Mouse (Mus musculus) CD4-positive naive resting alpha-beta T cell, adult 57 days (primary cell): ENCODE measurements around the gene Spryd3. TPM values are rescaled to one million over a fixed set of nuclear protein-coding genes. Genes with fewer than 3 reads are reported as not detected.

Source experiments
- total RNA-seq: library from RNA; stranded (reverse); gene quantifications from one replicate; pipeline ENCODE4 v1.2.4, GENCODE M21; 2023

The Spryd3 gene
- 30.4 TPM for total RNA-seq

DNA sequence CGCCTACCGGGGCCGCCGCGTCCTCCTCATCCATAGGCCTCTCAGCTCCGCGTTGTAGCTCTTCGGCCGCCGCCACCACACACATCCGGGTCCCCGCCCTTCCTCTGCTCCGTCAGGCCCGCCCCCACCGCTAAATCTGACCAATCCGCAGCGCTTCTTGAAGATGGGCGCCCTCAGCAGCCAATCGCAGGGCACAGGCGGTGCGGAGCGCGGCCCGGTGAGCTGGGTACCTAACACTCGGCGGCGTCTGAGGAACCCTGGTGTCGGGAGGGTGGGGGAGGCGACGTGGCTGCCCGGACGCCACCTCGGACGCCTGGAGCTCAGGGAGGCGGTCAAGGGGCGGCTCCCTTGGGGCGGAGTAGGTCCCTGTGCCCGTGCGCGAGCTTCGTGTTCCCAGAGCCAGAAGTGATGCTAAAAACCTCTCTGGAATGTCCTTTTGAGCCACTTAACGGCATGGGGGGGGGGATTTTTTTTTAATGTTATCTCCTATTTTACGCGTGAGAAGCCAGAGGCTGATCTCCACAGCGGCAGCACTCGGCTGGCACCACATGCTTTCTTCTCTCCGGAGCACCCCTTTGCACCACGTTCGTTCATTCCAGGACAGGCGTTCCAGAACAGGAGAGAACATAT, at the start of gene Spryd3:
Gene Spryd3, minus strand, starts transcription at position 106 of the 630 bp plus-strand sequence.

DNA sequence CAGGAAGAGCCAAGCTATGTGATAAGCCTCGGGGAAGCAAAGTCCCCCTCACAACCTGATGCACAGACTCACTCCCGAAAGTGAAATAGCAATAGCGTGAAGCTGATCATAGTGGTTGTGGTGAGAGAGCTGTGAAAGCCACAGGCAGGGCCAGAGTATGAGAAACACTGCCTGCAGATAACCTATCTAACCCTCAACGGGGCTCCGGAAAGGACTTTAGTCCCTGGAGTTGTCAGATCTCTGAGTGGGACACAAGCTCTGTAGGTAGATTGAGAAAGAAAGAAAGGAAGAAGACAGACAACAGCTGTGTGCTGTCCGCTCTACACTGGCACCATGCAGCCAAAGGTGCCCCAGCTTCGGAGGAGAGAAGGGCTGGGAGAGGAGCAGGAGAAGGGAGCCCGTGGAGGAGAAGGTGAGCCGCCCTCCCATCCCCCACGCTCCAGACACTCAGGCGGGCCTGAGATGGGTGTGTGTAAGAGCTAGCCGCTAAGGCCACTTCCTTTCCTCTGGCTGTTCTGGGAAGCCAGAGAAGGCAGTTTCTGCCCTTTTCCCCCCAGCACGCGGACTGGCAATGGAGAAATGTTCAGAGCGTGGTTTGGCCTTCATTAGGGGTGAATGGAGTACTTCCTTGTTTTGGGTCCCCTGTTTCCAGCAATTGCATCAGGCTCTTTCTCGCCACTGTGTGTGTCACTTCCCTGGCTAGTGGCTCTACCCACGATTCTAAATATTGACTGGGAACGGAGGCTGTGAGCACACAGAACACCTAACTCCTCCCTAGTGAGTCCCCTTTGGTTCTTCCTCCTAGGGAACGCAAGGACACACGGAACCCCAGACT, 14.5 kb upstream of the Spryd3 start, which contains the start of gene Soat2:
Gene Soat2, plus strand, starts transcription at position 226 of the 835 bp plus-strand sequence.

GRCm38 (mm10) chr15:102144274-102144711, 8.3 kb upstream of the Spryd3 start, which contains the start of gene Igfbp6:
TSS of gene Igfbp6 (plus strand) at chr15:102144362.

GRCm38 (mm10) chr15:102100161-102100981, 35.7 kb downstream of the Spryd3 start, which contains the start of gene Tns2:
TSS of gene Tns2 (plus strand) at chr15:102100413.

DNA sequence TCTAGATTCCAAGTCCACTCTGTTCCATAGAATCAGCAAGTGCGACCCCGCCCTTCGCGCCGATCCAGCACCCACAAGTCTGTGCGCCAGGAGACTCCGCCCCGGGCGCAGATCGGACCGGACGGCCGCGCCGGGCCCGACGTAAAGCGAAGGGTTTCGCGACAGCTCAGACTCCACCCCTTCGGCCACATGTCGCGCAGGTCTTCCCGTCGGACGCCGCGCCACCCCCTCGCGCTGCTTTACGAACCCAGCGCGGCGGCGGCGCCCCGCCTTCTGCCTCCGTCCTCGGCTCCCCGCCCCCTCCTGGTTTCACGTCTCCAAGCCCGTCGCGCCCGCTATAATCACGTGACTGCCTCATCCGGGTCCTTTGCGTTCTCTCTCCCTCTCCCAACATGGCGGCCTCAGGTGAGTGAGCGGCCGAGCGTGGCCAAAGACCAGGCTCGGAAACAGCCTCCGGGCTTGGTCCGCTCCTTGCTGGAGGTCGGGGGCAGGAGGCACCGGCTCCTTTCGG, 62.4 kb downstream of the Spryd3 start, which contains the start of gene Eif4b:
Gene Eif4b, plus strand, starts transcription at position 215 of the 511 bp plus-strand sequence.

Other genes starting within 250 kb of the Spryd3 start
- not detected for gene Krt76, start 243.3 kb downstream of the Spryd3 start, total RNA-seq
- not detected for gene Krt4, start 211.5 kb downstream of the Spryd3 start, total RNA-seq
- not detected for gene Krt79, start 195.9 kb downstream of the Spryd3 start, total RNA-seq
- not detected for gene Krt78, start 181.9 kb downstream of the Spryd3 start, total RNA-seq
- gene Krt8, start 131.8 kb downstream of the Spryd3 start, total RNA-seq = 1.2 TPM
- gene Krt18, start 108.1 kb downstream of the Spryd3 start, total RNA-seq = 1.6 TPM
- gene Eif4b, start 62.5 kb downstream of the Spryd3 start, total RNA-seq = 252 TPM
- gene Tns2, start 35.8 kb downstream of the Spryd3 start, total RNA-seq = 1.5 TPM
- gene Igfbp6, start 8.1 kb upstream of the Spryd3 start, total RNA-seq = 7.7 TPM
- gene Soat2, start 14.3 kb upstream of the Spryd3 start, total RNA-seq = 1.1 TPM
- gene Zfp740, start 67.0 kb upstream of the Spryd3 start, total RNA-seq = 113 TPM
- 24.6 TPM for gene Csad, start 68.5 kb upstream of the Spryd3 start, total RNA-seq
- 694 TPM for gene Itgb7, start 95.7 kb upstream of the Spryd3 start, total RNA-seq
- gene Rarg, start 121.3 kb upstream of the Spryd3 start, total RNA-seq = 27.7 TPM
- gene Gm9918, start 134.3 kb upstream of the Spryd3 start, total RNA-seq = not detected
- 28.6 TPM for gene Mfsd5, start 143.2 kb upstream of the Spryd3 start, total RNA-seq
- 0.71 TPM for gene Espl1, start 160.0 kb upstream of the Spryd3 start, total RNA-seq
- gene Pfdn5, start 189.9 kb upstream of the Spryd3 start, total RNA-seq = 522 TPM
- 78.3 TPM for gene Myg1, start 195.5 kb upstream of the Spryd3 start, total RNA-seq
- gene Aaas, start 214.5 kb upstream of the Spryd3 start, total RNA-seq = 45.9 TPM
- not detected for gene Sp7, start 230.9 kb upstream of the Spryd3 start, total RNA-seq